In genomic region chr5:134468158-134468765, GRCm38 (mm10) we compare ENCODE assay signal across 12 mouse cellular contexts. TPM values are rescaled to one million over a fixed set of nuclear protein-coding genes. Genes with fewer than 3 reads are reported as not detected.
DNase-seq lines count a peak whose midpoint lies in the region; ATAC-seq and TF ChIP-seq lines count a peak whose summit lies in the region.
"Had no signal": no experiment of that assay in that cellular context is flagged by ENCODE, and none has a peak within 500 bp of the region (broad histone marks: within the 10 kb centered on the region; RNA-seq: fewer than 3 reads in every experiment).

No protein-coding gene starts in this region.

- 0 out of 2 replicates have a peak overlapping the region, but pooled peaks have one; percentile 10 for H3K27ac ChIP-seq in forebrain, embryonic 15.5 days (replicated peaks)
- H3K27ac ChIP-seq in forebrain, embryonic 12.5 days, result no peak overlapping the region
- H3K27ac ChIP-seq in liver, embryonic 11.5 days (ENCODE audit: low read depth, low read length), result peak overlapping the region; percentile 64
- peak overlapping the region; percentile 52; the same call in 1 of the 2 replicates for H3K27ac ChIP-seq in hindbrain, embryonic 15.5 days (replicated peaks)
- peak overlapping the region; percentile 86 for H3K27ac ChIP-seq in olfactory bulb, adult 2 months (ENCODE audit: insufficient read depth, low read depth, low read length)
- H3K27ac ChIP-seq: embryonic facial prominence, embryonic 13.5 days; limb, embryonic 12.5 days; neural tube, embryonic 13.5 days had no signal

- no peaks in the 10 kb centered on the region for H3K27me3 ChIP-seq in forebrain, embryonic 15.5 days
- H3K27me3 ChIP-seq in forebrain, embryonic 12.5 days, result no peaks in the 10 kb centered on the region
- no peaks in the 10 kb centered on the region for H3K27me3 ChIP-seq in liver, embryonic 11.5 days (replicated peaks; ENCODE audit: control insufficient read depth, insufficient read depth, low read length)
- no peaks in the 10 kb centered on the region for H3K27me3 ChIP-seq in hindbrain, embryonic 15.5 days
- H3K27me3 ChIP-seq: embryonic facial prominence, embryonic 13.5 days; limb, embryonic 12.5 days; neural tube, embryonic 13.5 days had no signal

- no peaks in the 10 kb centered on the region for H3K9me3 ChIP-seq in forebrain, embryonic 15.5 days
- H3K9me3 ChIP-seq in forebrain, embryonic 12.5 days, result no peaks in the 10 kb centered on the region
- no peaks in the 10 kb centered on the region for H3K9me3 ChIP-seq in liver, embryonic 11.5 days (ENCODE audit: control insufficient read depth, low read length)
- no peaks in the 10 kb centered on the region for H3K9me3 ChIP-seq in hindbrain, embryonic 15.5 days
- H3K9me3 ChIP-seq: embryonic facial prominence, embryonic 13.5 days; limb, embryonic 12.5 days; neural tube, embryonic 13.5 days had no signal

- no peak for DNase-seq in liver, embryonic 11.5 days (ENCODE audit: low spot score)
- no peak for DNase-seq in liver
- DNase-seq in spleen, postnatal 14 days (ENCODE audit: low spot score in 2 of 2), result no peak
- DNase-seq in retina, postnatal 1 day, result no peak
- DNase-seq: lung, postnatal 36 days had no signal

- H3K4me3 ChIP-seq in forebrain, embryonic 15.5 days, result no peak overlapping the region
- no peak overlapping the region for H3K4me3 ChIP-seq in forebrain, embryonic 12.5 days (replicated peaks)
- no peak overlapping the region for H3K4me3 ChIP-seq in liver, embryonic 11.5 days (ENCODE audit: low read depth, low read length)
- no peak overlapping the region for H3K4me3 ChIP-seq in hindbrain, embryonic 15.5 days
- no peak overlapping the region for H3K4me3 ChIP-seq in olfactory bulb, adult 2 months (ENCODE audit: insufficient read depth, low read depth, low read length)
- H3K4me3 ChIP-seq: embryonic facial prominence, embryonic 13.5 days; limb, embryonic 12.5 days; neural tube, embryonic 13.5 days had no signal

- ATAC-seq in forebrain, embryonic 15.5 days (replicated peaks), result no peak
- ATAC-seq in forebrain, embryonic 12.5 days (ENCODE audit: low FRiP score), result no peak
- ATAC-seq in liver, embryonic 11.5 days (replicated peaks; ENCODE audit: low FRiP score), result no peak
- ATAC-seq in hindbrain, embryonic 15.5 days (ENCODE audit: low FRiP score, low read depth), result no peak

- 69% methylated on average over 10 of the region's 10 CpGs for WGBS in forebrain, embryonic 15.5 days
- 73% methylated on average over 10 of the region's 10 CpGs for WGBS in forebrain, embryonic 12.5 days
- WGBS in liver, embryonic 11.5 days, result 65% methylated on average over 10 of the region's 10 CpGs
- WGBS in hindbrain, embryonic 15.5 days, result 63% methylated on average over 10 of the region's 10 CpGs
- 38% methylated on average over 10 of the region's 10 CpGs for WGBS in olfactory bulb, adult 2 months

- no peaks in the 10 kb centered on the region for H3K36me3 ChIP-seq in forebrain, embryonic 15.5 days
- no peaks in the 10 kb centered on the region for H3K36me3 ChIP-seq in forebrain, embryonic 12.5 days (replicated peaks)
- H3K36me3 ChIP-seq in liver, embryonic 11.5 days (ENCODE audit: control insufficient read depth, insufficient read depth, low read length), result no peaks in the 10 kb centered on the region
- H3K36me3 ChIP-seq in hindbrain, embryonic 15.5 days, result no peaks in the 10 kb centered on the region
- H3K36me3 ChIP-seq: embryonic facial prominence, embryonic 13.5 days; limb, embryonic 12.5 days; neural tube, embryonic 13.5 days had no signal

- H3K4me2 ChIP-seq in forebrain, embryonic 15.5 days (replicated peaks), result no peak overlapping the region
- H3K4me2 ChIP-seq in forebrain, embryonic 12.5 days, result no peak overlapping the region
- H3K4me2 ChIP-seq in liver, embryonic 11.5 days, result no peak overlapping the region
- no peak overlapping the region for H3K4me2 ChIP-seq in hindbrain, embryonic 15.5 days
- H3K4me2 ChIP-seq: embryonic facial prominence, embryonic 13.5 days; limb, embryonic 12.5 days; neural tube, embryonic 13.5 days had no signal

- H3K4me1 ChIP-seq in forebrain, embryonic 15.5 days, result peaks cover 15% of the 10 kb centered on the region
- H3K4me1 ChIP-seq in forebrain, embryonic 12.5 days, result peaks cover 16% of the 10 kb centered on the region
- H3K4me1 ChIP-seq in liver, embryonic 11.5 days (replicated peaks; ENCODE audit: control insufficient read depth, insufficient read depth, low read length), result peaks cover 50% of the 10 kb centered on the region
- peaks cover 15% of the 10 kb centered on the region for H3K4me1 ChIP-seq in hindbrain, embryonic 15.5 days (replicated peaks)
- peaks cover 26% of the 10 kb centered on the region for H3K4me1 ChIP-seq in olfactory bulb, adult 2 months (ENCODE audit: control insufficient read depth, insufficient read depth, low read length)

- H3K9ac ChIP-seq in forebrain, embryonic 15.5 days (replicated peaks), result no peak overlapping the region
- H3K9ac ChIP-seq in forebrain, embryonic 12.5 days, result no peak overlapping the region
- H3K9ac ChIP-seq in liver, embryonic 11.5 days (ENCODE audit: low read depth, low read length), result peak overlapping the region; percentile 8; the same call in 1 of the 2 replicates
- H3K9ac ChIP-seq in hindbrain, embryonic 15.5 days, result no peak overlapping the region
- H3K9ac ChIP-seq: limb, embryonic 12.5 days; neural tube, embryonic 13.5 days had no signal

- no peak for TF ChIP-seq CTCF in olfactory bulb, adult 2 months (IDR thresholded peaks at IDR 0.05; ENCODE audit: insufficient read depth, low read depth, low read length)

- TF ChIP-seq POLR2A in olfactory bulb, adult 2 months (IDR thresholded peaks at IDR 0.05; ENCODE audit: insufficient read depth, low read depth, low read length), result no peak

RNA-seq across cellular contexts. Expression of gene Gtf2ird1, which starts 11.7 kb away (rescaled TPM):
- 89.7 and 93.3 TPM in 2 replicates for polyA plus RNA-seq in forebrain, embryonic 15.5 days (2015; fragmentation: Nextera tagmentation; extraction: Ambion mirVana)
- 111 and 112 TPM in 2 replicates for polyA plus RNA-seq in forebrain, embryonic 12.5 days (2016; fragmentation: Nextera tagmentation; extraction: Ambion mirVana)
- polyA plus RNA-seq in liver, embryonic 11.5 days (2014; fragmentation: Nextera tagmentation; extraction: Ambion mirVana), result 46.7 and 51.8 TPM in 2 replicates
- polyA plus RNA-seq in hindbrain, embryonic 15.5 days (2015; fragmentation: Nextera tagmentation; extraction: Ambion mirVana), result 69.0 and 73.7 TPM in 2 replicates
- not detected in 2 replicates for polyA plus RNA-seq in olfactory bulb, adult 2 months (2012; ENCODE audit: insufficient read depth, insufficient read length, low replicate concordance, missing spikeins)

Comparison
In these comparisons a context has a peak if more than half of its experiments do, and no peak if none do; other contexts are left out.
1. RNA of gene Gtf2ird1, which starts 11.7 kb away (polyA plus RNA-seq): 111 to 112 TPM in forebrain, embryonic 12.5 days, 89.7 to 93.3 TPM in forebrain, embryonic 15.5 days, 69.0 to 73.7 TPM in hindbrain, embryonic 15.5 days and 46.7 to 51.8 TPM in liver, embryonic 11.5 days; not detected in olfactory bulb, adult 2 months; every median in the first group is over 10 times any median in the second.